Comparison of ENCODE assay signal across 8 mouse cellular contexts in the genomic region with DNA sequence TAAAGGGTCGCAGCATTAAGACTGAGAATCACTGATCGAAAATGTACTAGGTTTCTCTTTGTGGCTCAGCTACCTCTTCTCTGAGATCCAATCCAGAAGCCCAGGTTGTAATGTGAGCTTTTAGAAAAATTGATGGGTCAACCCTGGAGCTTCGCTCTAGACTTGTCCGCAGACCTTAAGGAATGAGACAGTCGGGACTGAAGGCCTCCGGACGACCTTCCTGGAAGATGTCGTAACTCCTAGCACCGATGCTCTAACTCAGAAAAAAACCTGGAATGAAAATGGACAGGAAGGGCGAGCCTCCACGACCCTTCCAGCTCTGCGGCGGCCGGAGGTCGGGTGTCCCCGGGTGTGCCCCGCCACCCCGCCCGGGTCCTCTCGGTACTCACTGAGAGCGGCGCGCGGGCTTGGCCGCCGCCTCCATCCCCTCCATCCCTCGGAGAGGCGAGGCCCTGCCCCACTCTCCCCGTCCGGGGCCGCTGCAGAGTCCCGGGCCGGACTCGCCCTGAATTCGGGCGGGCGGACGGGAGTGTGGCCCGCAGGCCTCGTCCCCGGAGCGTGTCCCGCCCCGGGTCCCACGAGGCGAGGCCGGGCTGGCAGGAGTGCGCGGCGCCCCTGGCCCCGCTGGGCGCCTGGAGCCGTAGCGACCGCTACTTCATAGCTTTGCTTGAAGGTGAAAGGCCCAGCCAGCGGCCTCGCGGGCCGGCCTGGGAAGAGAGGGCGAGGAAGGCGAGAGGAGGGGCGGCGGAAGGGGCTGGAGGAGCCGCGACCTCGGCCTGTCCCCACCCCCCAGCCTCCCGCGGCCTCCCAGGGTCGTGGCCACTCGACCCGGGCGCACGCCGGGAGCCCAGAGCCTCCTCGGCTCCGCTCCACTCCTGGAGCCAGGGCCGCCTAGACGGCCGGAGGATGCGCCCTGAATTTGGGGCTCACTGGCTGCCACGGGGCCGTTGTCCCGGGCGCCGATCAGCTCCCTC. TPM values are rescaled to one million over a fixed set of nuclear protein-coding genes. Genes with fewer than 3 reads are reported as not detected.
A peak's percentile ranks its signal among the peaks of the same experiment; 100 is the strongest.
DNase-seq lines count a peak whose midpoint lies in the region; ATAC-seq and TF ChIP-seq lines count a peak whose summit lies in the region.

Gene BC034090 (minus strand): TSS at position 648 of the 974 bp plus-strand sequence.

- peaks cover 1% of the 10 kb centered on the region; the same call in 1 of the 2 replicates for H3K79me2 ChIP-seq in heart, adult 2 months (replicated peaks; ENCODE audit: control insufficient read depth, insufficient read depth, low read length)

- H3K9ac ChIP-seq in heart, adult 2 months (ENCODE audit: low read depth, low read length) = peak within 1 kb of the TSS; percentile 97
- H3K9ac ChIP-seq in lung, embryonic 15.5 days = peak within 1 kb of the TSS; percentile 67

- peak within 1 kb of the TSS; percentile 95 for H3K27ac ChIP-seq in embryonic facial prominence, embryonic 10.5 days (replicated peaks)
- H3K27ac ChIP-seq in heart, adult 2 months = peak within 1 kb of the TSS; percentile 95
- H3K27ac ChIP-seq in lung, embryonic 15.5 days = peak within 1 kb of the TSS; percentile 74

- peak within 1 kb of the TSS; percentile 74 for H3K4me3 ChIP-seq in embryonic facial prominence, embryonic 10.5 days
- peak within 1 kb of the TSS; percentile 83 for H3K4me3 ChIP-seq in heart, adult 2 months
- H3K4me3 ChIP-seq in lung, embryonic 15.5 days = peak within 1 kb of the TSS; percentile 62

- TF ChIP-seq CTCF in heart, adult 2 months (IDR thresholded peaks at IDR 0.05) = no peak

- peaks cover 48% of the 10 kb centered on the region for H3K4me1 ChIP-seq in embryonic facial prominence, embryonic 10.5 days
- peaks cover 5% of the 10 kb centered on the region for H3K4me1 ChIP-seq in heart, adult 2 months (ENCODE audit: control insufficient read depth, insufficient read depth, low read length)
- peaks cover 10% of the 10 kb centered on the region; the same call in 1 of the 2 replicates for H3K4me1 ChIP-seq in lung, embryonic 15.5 days

- peak; percentile 87 for ATAC-seq in lung, embryonic 15.5 days (ENCODE audit: borderline replicate concordance, extremely low read depth, low FRiP score, low TSS enrichment)

- intact Hi-C loops in left cerebral cortex, postnatal 36 days (cut with DNase I) = no loop called here
- intact Hi-C loops in heart, adult 2 months (cut with DNase I) = no loop called here

- H3K27me3 ChIP-seq in embryonic facial prominence, embryonic 10.5 days (replicated peaks; ENCODE audit: low read depth, poor library complexity, severe bottlenecking) = peaks cover 47% of the 10 kb centered on the region
- H3K27me3 ChIP-seq in heart, adult 2 months (ENCODE audit: control insufficient read depth, insufficient read depth, low read length) = no peaks in the 10 kb centered on the region
- peaks cover 30% of the 10 kb centered on the region for H3K27me3 ChIP-seq in lung, embryonic 15.5 days

- peaks cover 25% of the 10 kb centered on the region for H3K36me3 ChIP-seq in embryonic facial prominence, embryonic 10.5 days (replicated peaks)
- no peaks in the 10 kb centered on the region for H3K36me3 ChIP-seq in heart, adult 2 months (ENCODE audit: control insufficient read depth, insufficient read depth, low read length)
- 0 out of 2 replicates have a peak, but pooled peaks cover 3% of the 10 kb centered on the region for H3K36me3 ChIP-seq in lung, embryonic 15.5 days

- 1% methylated on average over 85 of the region's 85 CpGs for WGBS in embryonic facial prominence, embryonic 10.5 days
- 2% methylated on average over 84 of the region's 85 CpGs for WGBS in heart, adult 2 months
- 2% methylated on average over 71 of the region's 85 CpGs for WGBS in lung, embryonic 15.5 days

- peak in 1 of 2 experiments; percentile 37 for DNase-seq in left cerebral cortex, postnatal 36 days (ENCODE audit: low spot score in 2 of 2)
- DNase-seq in left cerebral cortex, adult 9 months (ENCODE audit: low spot score in 2 of 2) = no peak
- DNase-seq in embryonic facial prominence, embryonic 10.5 days (ENCODE audit: low spot score) = peak; percentile 81
- peak; percentile 84 to 85 for DNase-seq in heart, adult 2 months
- DNase-seq in kidney, adult 18-20 months = peak; percentile 86
- DNase-seq in ovary, adult 18-20 months (ENCODE audit: low spot score) = peak; percentile 59
- no peak for DNase-seq in right cerebral cortex, postnatal 4 days

- no peak for TF ChIP-seq EP300 in heart, adult 2 months (IDR thresholded peaks at IDR 0.05; ENCODE audit: insufficient read depth, low read depth, low read length)

- no peaks in the 10 kb centered on the region for H3K9me3 ChIP-seq in embryonic facial prominence, embryonic 10.5 days
- no peaks in the 10 kb centered on the region for H3K9me3 ChIP-seq in lung, embryonic 15.5 days

- no peak for TF ChIP-seq POLR2A in heart, adult 2 months (IDR thresholded peaks at IDR 0.05; ENCODE audit: insufficient read depth, low read depth, low read length)

- H3K4me2 ChIP-seq in lung, embryonic 15.5 days = peak within 1 kb of the TSS; percentile 92

RNA-seq across cellular contexts. Expression of gene BC034090, which starts in this region (rescaled TPM):
- total RNA-seq in left cerebral cortex, postnatal 36 days (2021) = 10 to 100 TPM; 12.3 to 12.7 TPM
- 5.3 and 5.7 TPM in 2 replicates for polyA plus RNA-seq in embryonic facial prominence, embryonic 10.5 days (2016; fragmentation: Nextera tagmentation; extraction: Ambion mirVana)
- total RNA-seq in heart, adult 2 months (2021) = 10 to 100 TPM; 37.2 to 37.5 TPM
- polyA plus RNA-seq in heart, adult 2 months (2012; rRNA removed) = 31.8 and 44.8 TPM in 2 replicates
- 4.0 and 4.2 TPM in 2 replicates for polyA plus RNA-seq in lung, embryonic 15.5 days (2015; fragmentation: Nextera tagmentation; extraction: Ambion mirVana)

Comparison
In these comparisons a context has a peak if more than half of its experiments do, and no peak if none do; other contexts are left out.
1. DNase-seq: peak in embryonic facial prominence, embryonic 10.5 days (single experiment), heart, adult 2 months (2 of 2), kidney, adult 18-20 months (single experiment) and ovary, adult 18-20 months (single experiment); none in left cerebral cortex, adult 9 months (0 of 2) and right cerebral cortex, postnatal 4 days (single experiment).
2. Peak in every context shown above with its lines, with median percentiles within 50 percentile points of each other: H3K27ac ChIP-seq and H3K4me3 ChIP-seq.